Mouse (Mus musculus): ENCODE measurements around the gene Vcp. TPM values are rescaled to one million over a fixed set of nuclear protein-coding genes. Genes with fewer than 3 reads are reported as not detected.

Vcp gene
- polyA plus RNA-seq, 1 experiment from 2014 or later: 498 TPM

DNA sequence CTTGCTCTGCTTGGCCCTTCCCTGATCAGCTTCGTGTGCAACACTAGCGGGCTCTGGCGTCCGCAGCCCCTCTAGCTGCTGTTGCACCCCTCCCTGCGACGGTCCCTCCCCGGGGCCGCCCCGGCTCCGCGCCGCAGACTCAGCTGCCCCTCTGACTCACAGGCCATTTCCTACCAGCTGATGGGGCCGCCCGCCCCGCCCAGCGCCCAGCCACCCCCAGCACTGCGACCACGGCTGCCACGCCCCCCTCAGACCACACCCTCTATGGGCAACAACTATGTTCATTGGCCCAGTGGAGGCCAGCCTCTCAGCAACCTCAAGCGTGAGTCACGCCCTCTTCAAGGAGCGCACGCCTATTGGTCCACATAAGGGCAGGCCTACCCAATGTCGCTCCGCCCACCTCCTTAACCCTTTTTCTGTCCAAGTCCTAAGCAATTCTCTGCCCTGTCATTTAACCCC is 39.8 kb upstream of the Vcp start:
- Histone ChIP-seq H3K4me1 (ENCODE audit: control insufficient read depth, insufficient read depth, low read length) (peaks cover 50% of the 10 kb centered on the region), H3K9me3 (replicated peaks; ENCODE audit: control insufficient read depth, low read length, poor library complexity, severe bottlenecking) (no peaks in the 10 kb centered on the region), H3K27ac (ENCODE audit: low read length) (peak overlapping the region; percentile 84), H3K9ac (ENCODE audit: low read depth, low read length) (peak overlapping the region; percentile 87), H3K27me3 (ENCODE audit: control insufficient read depth, insufficient read depth, low read depth, low read length) (no peaks in the 10 kb centered on the region), H3K36me3 (ENCODE audit: control insufficient read depth, insufficient read depth, low read length) (peaks cover 7% of the 10 kb centered on the region), H3K4me2 (ENCODE audit: low read length) (peak overlapping the region; percentile 94), H3K4me3 (ENCODE audit: low read depth, low read length) (peak overlapping the region; percentile 81)
- 0% methylated on average over 24 of the region's 25 CpGs for WGBS
- ATAC-seq: peak; percentile 97

DNA sequence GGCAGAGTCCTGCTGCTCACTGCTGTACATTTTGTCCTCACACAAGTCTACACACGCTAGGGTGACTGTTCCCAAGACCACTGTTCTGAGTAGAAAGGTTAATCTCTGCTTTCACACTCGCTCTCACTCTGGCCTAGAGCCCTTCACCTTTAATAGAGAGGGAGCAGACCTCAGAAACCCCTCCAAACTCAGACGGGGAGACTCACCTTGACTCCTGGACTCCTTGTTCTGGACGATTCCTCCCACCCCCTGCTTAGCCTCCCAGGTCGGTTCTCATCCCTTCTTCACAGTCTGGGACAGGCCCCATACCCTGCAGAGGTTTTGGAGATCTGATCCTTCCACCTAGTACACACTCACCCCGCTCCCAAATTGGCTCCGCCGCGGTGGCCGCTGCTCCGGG is 39.3 kb upstream of the Vcp start:
- H3K27ac ChIP-seq (ENCODE audit: low read length): peak overlapping the region; percentile 84
- peaks cover 44% of the 10 kb centered on the region for H3K4me1 ChIP-seq (ENCODE audit: control insufficient read depth, insufficient read depth, low read length)
- H3K9ac ChIP-seq (ENCODE audit: low read depth, low read length): peak overlapping the region; percentile 87
- 1% methylated on average over 11 of the region's 11 CpGs for WGBS
- H3K9me3 ChIP-seq (replicated peaks; ENCODE audit: control insufficient read depth, low read length, poor library complexity, severe bottlenecking): no peaks in the 10 kb centered on the region
- peak overlapping the region; percentile 81 for H3K4me3 ChIP-seq (ENCODE audit: low read depth, low read length)
- H3K36me3 ChIP-seq (ENCODE audit: control insufficient read depth, insufficient read depth, low read length): peaks cover 9% of the 10 kb centered on the region
- H3K4me2 ChIP-seq (ENCODE audit: low read length): peak overlapping the region; percentile 94
- no peaks in the 10 kb centered on the region for H3K27me3 ChIP-seq (ENCODE audit: control insufficient read depth, insufficient read depth, low read depth, low read length)
- ATAC-seq: peak; percentile 34

DNA sequence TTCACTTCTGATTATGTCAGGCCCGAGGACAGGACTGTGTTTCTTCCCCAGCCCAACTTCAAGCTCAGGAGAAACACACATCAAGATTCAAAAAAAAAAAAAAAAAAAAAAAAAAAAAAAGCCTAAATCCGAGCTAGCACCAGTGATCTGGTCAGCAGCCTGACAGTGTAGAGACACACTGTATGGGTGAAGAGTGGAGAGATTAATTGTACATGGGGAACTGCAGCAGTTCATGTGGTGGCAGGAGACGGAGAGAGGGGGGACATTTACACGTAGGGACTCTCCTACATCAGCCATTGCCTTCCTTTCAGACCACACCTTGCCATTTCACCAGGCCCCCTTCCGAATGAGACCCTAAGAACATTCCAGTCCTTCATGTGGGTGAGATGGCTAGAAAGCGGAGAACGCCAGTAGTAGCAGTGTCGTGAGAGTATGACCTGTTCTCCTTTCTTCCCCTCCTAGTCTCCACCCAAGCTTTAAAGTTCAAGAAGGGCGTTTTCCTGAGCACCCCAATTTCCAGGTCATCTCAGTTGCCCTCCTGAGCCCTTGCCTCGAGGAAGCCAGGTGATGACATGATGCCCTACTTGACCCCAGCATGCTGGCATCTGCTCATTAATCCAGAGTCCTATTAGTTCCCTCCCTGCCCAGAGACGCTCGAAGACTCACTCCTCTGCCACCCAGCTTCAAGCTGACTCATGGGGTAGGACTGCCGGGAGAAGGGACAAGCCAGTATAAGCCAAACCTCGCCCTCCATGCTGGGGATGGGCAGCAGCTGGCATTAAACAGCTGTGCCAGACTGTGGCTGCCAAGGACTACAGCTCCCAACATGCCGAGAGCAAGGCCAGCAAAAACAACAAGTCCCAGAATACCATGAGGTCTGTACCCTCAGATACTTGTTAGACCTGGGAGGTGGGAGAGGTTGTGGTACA is 38.5 kb upstream of the Vcp start:
- no peak for ATAC-seq
- Histone ChIP-seq H3K36me3 (ENCODE audit: control insufficient read depth, insufficient read depth, low read length) (peaks cover 14% of the 10 kb centered on the region), H3K9ac (ENCODE audit: low read depth, low read length) (peak overlapping the region; percentile 87), H3K27me3 (ENCODE audit: control insufficient read depth, insufficient read depth, low read depth, low read length) (no peaks in the 10 kb centered on the region), H3K9me3 (replicated peaks; ENCODE audit: control insufficient read depth, low read length, poor library complexity, severe bottlenecking) (no peaks in the 10 kb centered on the region), H3K27ac (ENCODE audit: low read length) (peak overlapping the region; percentile 84), H3K4me3 (ENCODE audit: low read depth, low read length) (peak overlapping the region; percentile 81), H3K4me1 (ENCODE audit: control insufficient read depth, insufficient read depth, low read length) (peaks cover 37% of the 10 kb centered on the region), H3K4me2 (ENCODE audit: low read length) (peak overlapping the region; percentile 94)
- WGBS: 56% methylated on average over 15 of the region's 15 CpGs

DNA sequence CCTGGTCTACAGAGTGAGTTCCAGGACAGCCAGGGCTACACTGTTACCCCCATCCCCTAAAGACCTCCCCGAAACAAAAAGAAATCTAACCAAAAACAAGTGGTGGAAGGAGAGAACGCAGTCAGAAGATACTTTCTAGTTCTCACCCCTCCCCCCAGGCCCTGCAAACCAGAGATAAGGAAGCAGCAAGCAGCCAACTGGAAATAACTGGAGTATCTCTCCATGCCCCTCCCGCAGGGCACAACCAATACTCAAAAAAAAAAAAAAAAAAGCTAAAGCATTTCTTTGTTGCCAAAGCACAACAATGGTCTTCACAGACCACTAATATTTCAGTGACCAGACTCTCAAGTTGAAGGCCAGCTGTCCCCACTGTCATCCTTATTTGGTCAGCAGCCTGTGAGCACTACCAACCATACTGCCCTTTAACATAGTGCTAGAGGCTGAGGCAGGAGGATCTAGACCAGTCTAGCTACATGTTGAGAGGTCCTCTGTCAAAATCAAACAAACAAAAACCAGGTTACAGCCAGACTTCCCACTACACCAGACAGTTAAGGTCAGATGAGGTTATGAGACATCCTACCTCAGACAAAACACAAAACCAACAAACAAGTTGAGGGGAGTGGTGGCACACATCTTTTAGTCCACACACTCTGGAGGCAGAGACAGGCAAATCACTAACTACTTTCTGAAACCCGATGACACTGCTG is 37.7 kb upstream of the Vcp start:
- no peak for ATAC-seq
- Histone ChIP-seq H3K9me3 (replicated peaks; ENCODE audit: control insufficient read depth, low read length, poor library complexity, severe bottlenecking) (no peaks in the 10 kb centered on the region), H3K4me2 (ENCODE audit: low read length) (peak overlapping the region; percentile 19; the same call in 1 of the 2 replicates), H3K36me3 (ENCODE audit: control insufficient read depth, insufficient read depth, low read length) (peaks cover 21% of the 10 kb centered on the region), H3K27ac (ENCODE audit: low read length) (no peak overlapping the region), H3K4me3 (ENCODE audit: low read depth, low read length) (no peak overlapping the region), H3K4me1 (ENCODE audit: control insufficient read depth, insufficient read depth, low read length) (peaks cover 30% of the 10 kb centered on the region), H3K9ac (ENCODE audit: low read depth, low read length) (no peak overlapping the region), H3K27me3 (ENCODE audit: control insufficient read depth, insufficient read depth, low read depth, low read length) (no peaks in the 10 kb centered on the region)
- 64% methylated on average over 4 of the region's 4 CpGs for WGBS

DNA sequence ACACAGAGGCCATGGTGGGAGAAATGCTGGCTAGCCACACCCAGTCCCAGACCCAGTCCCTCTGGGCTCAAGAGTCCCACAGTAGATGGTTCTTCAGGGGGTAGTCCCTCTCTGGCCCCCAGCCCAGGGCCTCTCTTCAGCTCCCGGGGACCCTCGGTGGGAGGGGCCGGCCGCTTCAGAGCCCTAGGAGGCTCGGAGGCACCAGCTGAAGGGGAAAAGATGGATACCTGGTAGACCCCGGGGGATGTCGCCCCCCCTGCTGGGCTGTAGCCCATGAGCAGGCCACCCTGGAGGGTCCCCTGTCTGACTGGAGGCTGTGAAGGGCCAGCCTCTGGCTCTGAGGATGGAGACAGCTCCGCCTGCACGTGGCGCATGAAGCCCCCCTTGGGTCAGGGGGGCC is 36.0 kb upstream of the Vcp start:
- Histone ChIP-seq H3K27me3 (ENCODE audit: control insufficient read depth, insufficient read depth, low read depth, low read length) (no peaks in the 10 kb centered on the region), H3K36me3 (ENCODE audit: control insufficient read depth, insufficient read depth, low read length) (peaks cover 21% of the 10 kb centered on the region), H3K9ac (ENCODE audit: low read depth, low read length) (no peak overlapping the region), H3K4me3 (ENCODE audit: low read depth, low read length) (no peak overlapping the region), H3K27ac (ENCODE audit: low read length) (no peak overlapping the region), H3K4me1 (ENCODE audit: control insufficient read depth, insufficient read depth, low read length) (peaks cover 41% of the 10 kb centered on the region), H3K9me3 (replicated peaks; ENCODE audit: control insufficient read depth, low read length, poor library complexity, severe bottlenecking) (no peaks in the 10 kb centered on the region), H3K4me2 (ENCODE audit: low read length) (no peak overlapping the region)
- ATAC-seq: no peak
- WGBS: 98% methylated on average over 9 of the region's 10 CpGs

DNA sequence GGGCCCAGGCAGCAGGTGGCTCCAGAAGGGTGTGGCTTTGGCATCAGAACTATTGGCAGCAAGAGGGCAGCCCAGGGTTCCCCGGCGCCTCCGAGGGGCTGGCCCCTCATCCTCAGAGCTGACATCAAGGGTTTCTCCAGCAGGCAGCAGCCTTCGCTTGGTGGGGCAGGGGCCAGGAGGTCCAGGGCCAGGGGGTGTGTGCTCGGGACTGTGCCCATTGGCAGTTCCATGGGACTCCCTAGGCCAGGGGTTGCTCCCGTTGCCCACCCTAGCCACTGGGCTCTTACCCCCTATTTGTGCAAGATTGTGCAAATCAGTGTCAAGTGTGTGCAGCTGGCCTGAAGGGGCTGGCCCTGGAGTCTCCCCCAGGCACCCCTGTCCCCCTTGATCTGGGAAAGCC is 35.5 kb upstream of the Vcp start:
- Histone ChIP-seq H3K27me3 (ENCODE audit: control insufficient read depth, insufficient read depth, low read depth, low read length) (no peaks in the 10 kb centered on the region), H3K9me3 (replicated peaks; ENCODE audit: control insufficient read depth, low read length, poor library complexity, severe bottlenecking) (no peaks in the 10 kb centered on the region), H3K27ac (ENCODE audit: low read length) (no peak overlapping the region), H3K4me3 (ENCODE audit: low read depth, low read length) (no peak overlapping the region), H3K4me2 (ENCODE audit: low read length) (no peak overlapping the region), H3K4me1 (ENCODE audit: control insufficient read depth, insufficient read depth, low read length) (peaks cover 39% of the 10 kb centered on the region), H3K9ac (ENCODE audit: low read depth, low read length) (no peak overlapping the region), H3K36me3 (ENCODE audit: control insufficient read depth, insufficient read depth, low read length) (peaks cover 21% of the 10 kb centered on the region)
- WGBS: 90% methylated on average over 6 of the region's 6 CpGs
- no peak for ATAC-seq

DNA sequence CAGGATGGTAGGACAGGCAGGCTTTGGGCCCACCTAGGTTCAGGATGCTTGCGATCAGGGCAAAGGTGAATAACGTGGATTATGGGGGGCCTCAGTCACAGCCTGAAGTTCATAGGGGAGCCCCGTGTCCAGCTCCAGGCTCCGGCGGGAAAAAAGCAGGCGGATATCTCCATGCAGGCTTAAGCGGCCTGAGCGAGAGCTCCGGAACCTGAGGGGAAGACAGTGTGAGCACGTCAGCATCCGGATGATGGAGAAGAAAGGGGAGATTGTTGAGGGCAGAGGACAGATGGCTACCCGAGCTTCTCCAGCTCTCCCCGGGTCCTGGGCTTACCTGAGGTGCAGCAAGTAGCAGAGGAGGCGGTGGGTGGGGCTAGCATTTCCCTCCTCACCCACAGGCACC is 33.2 kb upstream of the Vcp start:
- no peak overlapping the region for H3K4me2 ChIP-seq (ENCODE audit: low read length)
- H3K9me3 ChIP-seq (replicated peaks; ENCODE audit: control insufficient read depth, low read length, poor library complexity, severe bottlenecking): no peaks in the 10 kb centered on the region
- no peak overlapping the region for H3K9ac ChIP-seq (ENCODE audit: low read depth, low read length)
- no peak for ATAC-seq
- 91% methylated on average over 14 of the region's 14 CpGs for WGBS
- H3K27ac ChIP-seq (ENCODE audit: low read length): no peak overlapping the region
- H3K4me3 ChIP-seq (ENCODE audit: low read depth, low read length): no peak overlapping the region
- no peaks in the 10 kb centered on the region for H3K27me3 ChIP-seq (ENCODE audit: control insufficient read depth, insufficient read depth, low read depth, low read length)
- H3K36me3 ChIP-seq (ENCODE audit: control insufficient read depth, insufficient read depth, low read length): peaks cover 23% of the 10 kb centered on the region
- peaks cover 31% of the 10 kb centered on the region for H3K4me1 ChIP-seq (ENCODE audit: control insufficient read depth, insufficient read depth, low read length)

DNA sequence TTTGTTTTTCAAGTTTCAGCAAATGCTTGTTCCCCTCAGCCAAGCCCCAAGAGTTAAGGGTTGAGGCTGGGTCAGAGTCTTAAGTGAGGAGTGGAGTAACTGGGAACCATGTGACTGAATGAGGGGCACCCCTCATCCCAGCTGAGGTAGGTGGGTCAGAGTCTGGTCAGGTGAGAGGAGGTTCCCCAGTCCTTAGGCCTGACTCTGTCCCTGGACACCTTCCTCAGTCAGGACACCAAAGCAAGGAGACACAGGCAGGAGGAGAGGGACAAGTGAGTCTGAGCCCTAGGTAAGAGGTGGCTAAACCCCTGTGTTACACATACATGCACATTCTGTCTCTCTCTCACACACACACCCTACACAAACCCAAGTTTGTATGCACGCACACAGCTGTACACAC is 32.2 kb upstream of the Vcp start:
- Histone ChIP-seq H3K36me3 (ENCODE audit: control insufficient read depth, insufficient read depth, low read length) (peaks cover 29% of the 10 kb centered on the region), H3K9me3 (replicated peaks; ENCODE audit: control insufficient read depth, low read length, poor library complexity, severe bottlenecking) (no peaks in the 10 kb centered on the region), H3K27ac (ENCODE audit: low read length) (peak overlapping the region; percentile 89), H3K4me1 (ENCODE audit: control insufficient read depth, insufficient read depth, low read length) (peaks cover 21% of the 10 kb centered on the region), H3K4me3 (ENCODE audit: low read depth, low read length) (no peak overlapping the region), H3K4me2 (ENCODE audit: low read length) (no peak overlapping the region), H3K27me3 (ENCODE audit: control insufficient read depth, insufficient read depth, low read depth, low read length) (no peaks in the 10 kb centered on the region), H3K9ac (ENCODE audit: low read depth, low read length) (no peak overlapping the region)
- WGBS: 93% methylated on average over 1 of the region's 1 CpGs
- ATAC-seq: no peak
